Comparison of ENCODE assay signal across 10 mouse cellular contexts in genomic region chr1:90797276-90797891, GRCm38 (mm10). TPM values are rescaled to one million over a fixed set of nuclear protein-coding genes. Genes with fewer than 3 reads are reported as not detected.
DNase-seq lines count a peak whose midpoint lies in the region.
"Had no signal": no experiment of that assay in that cellular context is flagged by ENCODE, and none has a peak within 500 bp of the region (broad histone marks: within the 10 kb centered on the region; RNA-seq: fewer than 3 reads in every experiment).

No protein-coding gene starts in this region.

- peak; percentile 69 for DNase-seq in gastrocnemius, adult 18-20 months (ENCODE audit: low spot score)
- no peak for DNase-seq in gastrocnemius, postnatal 4 days (ENCODE audit: low spot score in 2 of 2)
- peak; percentile 67 for DNase-seq in ovary, adult 18-20 months (ENCODE audit: low spot score)
- DNase-seq in ovary, postnatal 10 days (ENCODE audit: low spot score), result no peak
- DNase-seq in gastrocnemius, postnatal 10 days, result peak; percentile 56
- peak; percentile 33 for DNase-seq in ovary, postnatal 14 days (ENCODE audit: low spot score)
- DNase-seq in spleen, postnatal 4 days (ENCODE audit: low spot score in 2 of 2), result no peak
- DNase-seq in c-Kit-positive CD71-positive TER-119-positive erythroid progenitor cells, embryonic 14.5 days (ENCODE audit: low spot score), result no peak
- DNase-seq: midbrain, embryonic 14.5 days; thymus, adult 18-20 months had no signal

RNA-seq across cellular contexts. Expression of gene Col6a3, which starts 46.4 kb away (rescaled TPM):
- total RNA-seq in gastrocnemius, adult 18-20 months (2021), result 10 to 100 TPM; 24.8 to 30.5 TPM
- 100 to 1,000 TPM; 499 to 546 TPM for total RNA-seq in gastrocnemius, postnatal 4 days (2021)
- 100 to 1,000 TPM; 299 to 378 TPM for total RNA-seq in gastrocnemius, postnatal 10 days (2021)

Comparison
In these comparisons a context has a peak if more than half of its experiments do, and no peak if none do; other contexts are left out.
1. DNase-seq: peak in gastrocnemius, adult 18-20 months (single experiment), ovary, adult 18-20 months (single experiment), gastrocnemius, postnatal 10 days (single experiment) and ovary, postnatal 14 days (single experiment); none in gastrocnemius, postnatal 4 days (0 of 2), ovary, postnatal 10 days (single experiment), spleen, postnatal 4 days (0 of 2) and c-Kit-positive CD71-positive TER-119-positive erythroid progenitor cells, embryonic 14.5 days (single experiment).
2. RNA of gene Col6a3, which starts 46.4 kb away (total RNA-seq): 499 to 546 TPM in gastrocnemius, postnatal 4 days and 299 to 378 TPM in gastrocnemius, postnatal 10 days; 24.8 to 30.5 TPM in gastrocnemius, adult 18-20 months; every median in the first group is over 4 times any median in the second.